Mouse (Mus musculus) kidney, adult 2 months (tissue): Measurements from ENCODE around the gene Ttc7b.

Source experiments
- CTCF ChIP-seq: fragments of 200-500 bp; conservative IDR thresholded peaks from 2 replicates; pipeline ENCODE4 v1.5.1; 2011; ENCODE audit warnings: low read depth, mild to moderate bottlenecking, control low read depth, low read length, moderate library complexity, mixed read lengths; ENCODE audit not compliant: insufficient read depth, insufficient read length
- POLR2A ChIP-seq: fragments of 200-500 bp; IDR thresholded peaks from one replicate; pipeline ENCODE4 v1.6.1; 2011; ENCODE audit warnings: low read depth, low read length, control low read depth

DNA sequence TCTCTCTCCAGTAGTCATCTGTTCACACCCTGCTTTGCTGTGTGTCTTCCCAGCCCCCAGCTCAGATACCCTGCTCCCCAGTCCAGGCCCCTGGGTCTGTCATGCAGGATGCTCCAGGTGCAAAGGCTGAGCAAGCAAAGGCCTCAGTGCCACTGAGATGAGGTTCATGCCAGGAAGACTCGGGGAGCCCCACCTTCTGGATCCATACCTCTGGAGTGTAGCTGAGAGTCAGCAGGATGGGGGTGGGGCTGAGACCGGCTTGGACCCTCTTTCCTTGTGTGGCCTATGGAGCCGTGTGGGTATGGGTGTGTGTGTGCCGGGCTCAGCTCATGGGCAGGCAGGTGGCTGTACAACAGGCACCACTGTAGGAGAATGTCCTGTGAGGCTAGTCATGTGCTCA lies 222.7 kb downstream of the Ttc7b start:
- TF ChIP-seq POLR2A: no peak
- no peak for TF ChIP-seq CTCF
